Mouse (Mus musculus) C2C12 (cell line): ENCODE measurements around the gene Lrrc37a. TPM values are rescaled to one million over a fixed set of nuclear protein-coding genes. Genes with fewer than 3 reads are reported as not detected.
"Not testable (repeated sequence)": the region's sequence is repeated elsewhere in the genome, so short reads cannot be mapped to it uniquely, and the experiment has no call there.

ENCODE experiments used
- H3K27me3 ChIP-seq: one replicate; pipeline ENCODE4 v1.6.1; 2011; ENCODE audit not compliant: control insufficient read depth, insufficient read depth, insufficient read length
- H3K36me3 ChIP-seq: one replicate; pipeline ENCODE4 v1.6.1; 2011; ENCODE audit not compliant: control insufficient read depth, insufficient read depth
- H3K4me3 ChIP-seq: one replicate; pipeline ENCODE4 v1.5.1; 2011; ENCODE audit warnings: mild to moderate bottlenecking, control low read depth; ENCODE audit not compliant: poor library complexity, insufficient read depth, severe bottlenecking
- H3K79me2 ChIP-seq: one replicate; pipeline ENCODE4 v1.6.1; 2011; ENCODE audit not compliant: control insufficient read depth, insufficient read depth
- H3K79me3 ChIP-seq: one replicate; pipeline ENCODE4 v1.6.1; 2011; ENCODE audit warnings: low read depth, control low read depth
- H3ac ChIP-seq: one replicate; pipeline ENCODE3; 2011; ENCODE audit warnings: low read depth; ENCODE audit not compliant: control insufficient read depth, insufficient read length
- CEBPB ChIP-seq: IDR thresholded peaks from one replicate; pipeline ENCODE4 v1.6.1; 2011; ENCODE audit warnings: low read depth, mild to moderate bottlenecking, control low read depth, moderate library complexity
- CTCF ChIP-seq: IDR thresholded peaks from one replicate; pipeline ENCODE4 v1.5.1; 2011; ENCODE audit not compliant: control insufficient read depth, insufficient read depth, insufficient read length
- FOSL1 ChIP-seq: IDR thresholded peaks from one replicate; pipeline ENCODE4 v1.8.0; 2011; ENCODE audit warnings: mild to moderate bottlenecking, low read length; ENCODE audit not compliant: poor library complexity, insufficient read depth, severe bottlenecking
- MAX ChIP-seq: IDR thresholded peaks from one replicate; pipeline ENCODE4 v1.6.1; 2011; ENCODE audit warnings: mild to moderate bottlenecking, control low read depth
- MYOD1 ChIP-seq: IDR thresholded peaks from one replicate; pipeline ENCODE4 v1.6.1; 2011; ENCODE audit warnings: low read depth; ENCODE audit not compliant: control insufficient read depth, insufficient read length
- MYOG ChIP-seq: IDR thresholded peaks from one replicate; pipeline ENCODE4 v1.6.1; 2011; ENCODE audit not compliant: control insufficient read depth, insufficient read length; ENCODE audit errors: extremely low read depth
- USF1 ChIP-seq: IDR thresholded peaks from one replicate; pipeline ENCODE4 v1.6.1; 2011; ENCODE audit warnings: low read depth, mild to moderate bottlenecking, control low read depth, moderate library complexity
- long read RNA-seq, 2 experiments: library from polyadenylated mRNA; unstranded; transcript quantifications; one replicate each; pipeline ENCODE4 v2.0.0; 2019 to 2020
- polyA plus RNA-seq: library from polyadenylated mRNA; unstranded; fragments of >200 nt; fragmentation: generic; extraction: Trizol; gene quantifications from one replicate; pipeline ENCODE4 v1.2.1, GENCODE M21; 2012; ENCODE audit warnings: missing spikeins

The Lrrc37a gene
- polyA plus RNA-seq: not detected
- long read RNA-seq, experiment 1: 0 reads
- long read RNA-seq, experiment 2: 0 reads

GRCm38 (mm10) chr11:103504497-103504896, at the start of gene Lrrc37a:
TSS of gene Lrrc37a (minus strand) at chr11:103504597.
- TF ChIP-seq MYOG: no peak
- TF ChIP-seq CEBPB: no peak
- TF ChIP-seq MYOD1: no peak
- TF ChIP-seq CTCF: no peak
- TF ChIP-seq FOSL1: no peak
- TF ChIP-seq MAX: no peak
- no peak for TF ChIP-seq USF1
- H3K79me3 ChIP-seq: no peaks in the 10 kb centered on the region
- H3K27me3 ChIP-seq: peaks cover 41% of the 10 kb centered on the region
- H3K4me3 ChIP-seq: no peak within 1 kb of the TSS
- no peak within 1 kb of the TSS for H3ac ChIP-seq
- H3K79me2 ChIP-seq: no peaks in the 10 kb centered on the region
- H3K36me3 ChIP-seq: no peaks in the 10 kb centered on the region

- not testable (repeated sequence) for H3K4me3 ChIP-seq, H3K36me3 ChIP-seq, H3K79me3 ChIP-seq, H3K79me2 ChIP-seq, H3ac ChIP-seq
- H3K27me3 ChIP-seq: peaks cover 22% of the 10 kb centered on the region
Observed at GRCm38 (mm10) chr11:103534973-103535372, 30.6 kb upstream of the Lrrc37a start.

- Histone ChIP-seq H3K79me3 (no peaks in the 10 kb centered on the region), H3K79me2 (no peaks in the 10 kb centered on the region), H3K36me3 (no peaks in the 10 kb centered on the region), H3ac (no peak overlapping the region), H3K27me3 (peaks cover 6% of the 10 kb centered on the region), H3K4me3 (no peak overlapping the region)
- TF ChIP-seq CTCF (no peak), MYOG (no peak), USF1 (no peak), MYOD1 (no peak), CEBPB (no peak), MAX (no peak), FOSL1 (no peak)
Observed at GRCm38 (mm10) chr11:103512111-103512510, 7.7 kb upstream of the Lrrc37a start.

GRCm38 (mm10) chr11:103464443-103464842, 40.0 kb downstream of the Lrrc37a start:
- no peaks in the 10 kb centered on the region for H3K79me2 ChIP-seq
- no peak overlapping the region for H3ac ChIP-seq
- TF ChIP-seq CEBPB (no peak), MAX (peak; percentile 51), CTCF (peak; percentile 41)
- peaks cover 21% of the 10 kb centered on the region for H3K27me3 ChIP-seq
- no peak overlapping the region for H3K4me3 ChIP-seq
- H3K36me3 ChIP-seq: no peaks in the 10 kb centered on the region
- H3K79me3 ChIP-seq: no peaks in the 10 kb centered on the region

GRCm38 (mm10) chr11:103451105-103451504, 53.3 kb downstream of the Lrrc37a start:
- peaks cover 34% of the 10 kb centered on the region for H3K27me3 ChIP-seq
- not testable (repeated sequence) for H3K79me2 ChIP-seq, H3ac ChIP-seq, H3K4me3 ChIP-seq, H3K79me3 ChIP-seq, H3K36me3 ChIP-seq

GRCm38 (mm10) chr11:103449721-103450120, 54.7 kb downstream of the Lrrc37a start:
- H3K79me3 ChIP-seq, H3K79me2 ChIP-seq: not testable (repeated sequence)
- H3K27me3 ChIP-seq: peaks cover 28% of the 10 kb centered on the region

GRCm38 (mm10) chr11:103443678-103444077, 60.7 kb downstream of the Lrrc37a start:
- TF ChIP-seq CTCF: no peak
- no peak for TF ChIP-seq MYOD1
- no peak for TF ChIP-seq MYOG
- Histone ChIP-seq H3K36me3 (no peaks in the 10 kb centered on the region), H3K4me3 (no peak overlapping the region), H3ac (no peak overlapping the region), H3K27me3 (peaks cover 29% of the 10 kb centered on the region), H3K79me2 (no peaks in the 10 kb centered on the region), H3K79me3 (no peaks in the 10 kb centered on the region)

More at GRCm38 (mm10) chr11:103449721-103450120, 54.7 kb downstream of the Lrrc37a start:
- not testable (repeated sequence) for H3K36me3 ChIP-seq, H3K4me3 ChIP-seq, H3ac ChIP-seq
